Mouse (Mus musculus): ENCODE data around the gene Gfi1b.

GRCm38 (mm10) chr2:28606601-28607340, 15.0 kb downstream of the Gfi1b start:
- TF ChIP-seq POLR2A (IDR thresholded peaks at IDR 0.05; ENCODE audit: insufficient read depth, low read length) (no peak), CTCF (IDR thresholded peaks at IDR 0.05; ENCODE audit: low read depth, low read length) (no peak), EP300 (IDR thresholded peaks at IDR 0.05; ENCODE audit: insufficient read depth, low read depth, low read length) (no peak)

Data from ES-Bruce4 (cell line).